Mouse (Mus musculus) megakaryocyte, embryonic 14.5 days (primary cell): ENCODE data around the gene Matk.

Source experiments
- FLI1 ChIP-seq: IDR thresholded peaks from 2 replicates; pipeline ENCODE4 v1.6.1; 2012; ENCODE audit warnings: low read length, inconsistent platforms, mixed read lengths
- GATA1 ChIP-seq: IDR thresholded peaks from 3 replicates; pipeline ENCODE4 v1.6.1; 2012; ENCODE audit warnings: mixed read lengths, low read length, inconsistent platforms, borderline replicate concordance

GRCm38 (mm10) chr10:81306173-81306668 lies 53.5 kb downstream of the Matk start:
- TF ChIP-seq GATA1 (no peak), FLI1 (no peak)
